Mouse (Mus musculus) cerebellum, postnatal 25 days (tissue): Measurements from ENCODE around the gene Scn1b.

Experiments
- DNase-seq, 2 experiments: peaks; one replicate each; pipeline ENCODE4 v3.0.0; 2021; ENCODE audit warnings: mixed read lengths in 2 of 2

Scn1b gene

DNA sequence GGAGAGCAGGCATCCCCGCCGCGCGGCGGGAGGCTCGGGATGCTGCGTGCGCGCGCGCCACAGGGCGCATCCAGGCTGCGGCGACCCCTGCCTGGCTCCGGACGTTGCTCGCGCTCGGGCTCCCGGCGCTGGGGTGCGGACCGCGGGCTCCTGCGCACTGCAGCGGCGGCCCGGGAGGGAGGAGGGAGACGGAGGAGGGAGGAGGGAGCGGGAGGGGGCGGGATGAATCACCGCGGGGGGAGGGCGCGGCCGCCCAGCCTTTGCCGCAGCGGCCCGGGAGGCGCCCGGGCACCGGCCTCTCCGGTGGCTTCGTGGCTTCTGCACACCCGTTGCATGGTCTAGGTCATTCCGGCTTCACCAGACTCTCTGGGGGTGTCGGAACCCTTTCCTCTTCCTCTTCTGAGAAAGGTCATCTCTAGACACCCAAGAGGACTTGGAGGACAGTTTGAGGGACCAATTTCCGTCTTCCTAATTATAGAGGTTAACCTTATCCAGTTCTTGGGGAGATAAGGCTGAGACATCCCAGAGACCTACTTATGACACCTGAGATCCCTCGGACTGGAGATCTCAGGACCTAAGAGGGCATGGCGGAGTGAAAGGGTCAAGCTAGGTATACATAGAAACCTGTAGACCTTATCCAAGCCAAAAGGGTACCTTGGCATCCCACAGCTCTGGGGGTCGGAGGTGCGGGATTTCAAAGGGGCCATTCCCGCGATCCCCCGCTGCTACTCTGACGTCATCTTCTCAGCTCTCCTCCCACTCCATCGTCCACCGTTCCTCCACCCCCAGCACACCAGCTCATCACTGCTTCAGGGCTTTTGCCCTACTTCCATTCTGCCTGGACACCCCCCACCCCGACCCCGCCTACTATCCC lies at the start of gene Scn1b:
Scn1b (minus strand) TSS at position 153 of the 874 bp plus-strand sequence.
- DNase-seq, result peak; percentile 87 to 93

DNA sequence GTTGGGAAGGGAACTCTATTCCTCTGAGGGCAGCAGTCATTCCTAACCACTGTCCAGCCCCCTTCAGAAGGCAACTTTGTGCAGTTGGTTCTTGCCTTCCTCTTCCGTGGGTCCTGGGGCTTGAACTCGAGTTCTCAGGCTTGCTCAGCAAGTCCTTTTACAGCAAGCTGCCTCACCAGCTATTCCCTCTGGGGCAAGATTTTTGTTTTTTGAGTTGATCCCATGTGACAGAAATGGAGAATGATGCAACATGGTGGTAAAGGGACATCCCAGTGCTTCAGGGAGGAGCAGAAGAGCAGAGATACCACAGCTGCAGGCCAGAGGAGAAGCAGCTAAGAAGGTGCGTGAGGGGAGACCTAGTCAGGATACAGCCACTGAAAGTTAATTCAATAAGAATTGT lies 48.3 kb upstream of the Scn1b start:
- no peak for DNase-seq

DNA sequence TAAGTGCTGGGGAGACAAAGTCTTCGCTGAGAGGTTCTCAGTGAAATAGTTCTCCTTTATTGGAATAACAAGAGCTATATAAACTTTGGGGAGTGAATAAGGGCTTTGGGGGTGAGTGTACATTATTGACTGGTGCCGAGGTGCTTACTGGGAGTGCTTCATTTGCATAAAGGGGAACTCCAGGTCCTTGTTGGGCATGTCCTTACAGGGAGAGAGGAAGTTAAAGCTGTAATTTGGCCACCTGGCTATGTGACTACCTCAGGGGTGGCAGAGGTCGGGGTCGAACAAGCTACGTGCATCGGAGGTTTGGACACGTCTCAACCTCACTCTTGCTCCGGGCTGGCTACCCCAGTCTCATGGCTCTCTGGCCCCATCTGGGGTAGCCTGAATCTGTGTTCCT lies 47.7 kb upstream of the Scn1b start:
- DNase-seq, result no peak

DNA sequence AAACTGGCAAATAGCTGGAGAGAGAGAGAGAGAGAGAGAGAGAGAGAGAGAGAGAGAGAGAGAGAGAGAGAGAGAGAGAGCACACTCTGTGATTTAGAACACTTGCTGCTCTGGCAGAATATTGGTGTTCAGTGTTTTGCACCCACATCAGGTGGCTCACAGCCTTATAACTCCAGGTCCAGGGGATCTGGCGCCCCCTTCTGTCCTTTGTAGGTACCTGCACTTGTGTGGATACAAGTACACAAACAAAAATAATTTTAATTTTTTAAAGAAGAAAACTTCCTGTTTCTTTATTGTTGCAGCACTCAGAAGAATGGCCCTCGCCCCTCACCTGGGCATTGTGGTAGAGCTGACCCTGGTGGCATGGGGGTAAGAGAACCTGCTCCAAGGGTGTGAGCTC lies 45.4 kb upstream of the Scn1b start:
- DNase-seq, result peak; percentile 38 to 67

DNA sequence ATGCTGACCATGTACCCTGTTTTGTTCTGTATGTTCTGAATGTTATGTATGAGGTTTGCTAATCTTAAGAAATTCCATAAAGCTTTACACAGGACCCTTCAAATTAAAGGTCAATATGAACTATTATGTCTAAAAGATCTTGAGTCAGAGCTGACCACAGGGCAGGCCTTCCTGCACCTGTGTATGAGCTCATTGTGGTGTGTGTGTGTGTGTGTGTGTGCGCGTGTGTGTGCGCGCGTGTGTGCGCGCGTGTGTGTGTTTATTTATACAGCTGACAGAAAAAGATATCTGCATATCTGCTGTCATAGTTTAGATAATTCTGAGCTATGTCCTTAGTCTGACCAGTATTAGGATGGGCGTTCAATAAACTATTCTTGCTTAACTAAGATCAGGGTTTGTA lies 43.7 kb upstream of the Scn1b start:
- no peak for DNase-seq

DNA sequence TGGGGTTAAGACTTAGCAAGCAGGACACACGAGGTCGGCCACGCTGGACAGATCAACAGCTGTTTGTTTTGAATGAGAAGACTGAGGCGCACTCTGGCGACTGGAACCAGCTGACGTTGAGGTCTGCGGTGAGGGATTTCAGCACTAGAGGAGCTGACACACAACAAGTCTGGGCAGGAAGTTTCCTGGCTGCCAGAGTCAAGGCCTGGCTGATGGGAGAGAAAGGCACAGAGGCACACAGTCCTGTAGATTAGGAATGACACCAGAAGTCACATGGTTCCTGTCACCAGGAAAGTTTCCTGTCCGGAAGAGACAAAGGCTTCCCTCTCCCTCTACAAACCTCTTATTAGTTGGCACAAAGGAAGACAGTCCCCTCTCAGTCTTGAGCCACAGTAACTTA lies 41.6 kb upstream of the Scn1b start:
- no peak for DNase-seq

DNA sequence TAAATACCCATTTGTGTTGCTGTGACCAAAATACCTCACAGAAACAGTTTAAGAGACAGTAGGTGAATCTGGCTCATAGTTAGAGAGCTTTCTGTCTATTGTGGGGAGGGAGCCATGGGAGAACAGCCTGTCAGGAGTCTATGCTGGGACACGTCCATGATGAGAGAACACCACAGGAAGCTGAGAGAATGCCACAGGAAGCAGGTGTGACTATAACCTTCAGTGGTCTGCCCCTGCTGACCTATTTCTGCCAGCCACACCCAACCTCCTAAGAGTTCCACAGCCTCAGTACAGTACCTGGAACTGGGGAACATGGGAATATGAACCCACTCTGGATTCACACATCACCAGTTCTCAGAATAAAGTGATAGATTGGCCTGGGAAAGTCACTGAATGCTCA lies 37.9 kb upstream of the Scn1b start:
- no peak for DNase-seq

DNA sequence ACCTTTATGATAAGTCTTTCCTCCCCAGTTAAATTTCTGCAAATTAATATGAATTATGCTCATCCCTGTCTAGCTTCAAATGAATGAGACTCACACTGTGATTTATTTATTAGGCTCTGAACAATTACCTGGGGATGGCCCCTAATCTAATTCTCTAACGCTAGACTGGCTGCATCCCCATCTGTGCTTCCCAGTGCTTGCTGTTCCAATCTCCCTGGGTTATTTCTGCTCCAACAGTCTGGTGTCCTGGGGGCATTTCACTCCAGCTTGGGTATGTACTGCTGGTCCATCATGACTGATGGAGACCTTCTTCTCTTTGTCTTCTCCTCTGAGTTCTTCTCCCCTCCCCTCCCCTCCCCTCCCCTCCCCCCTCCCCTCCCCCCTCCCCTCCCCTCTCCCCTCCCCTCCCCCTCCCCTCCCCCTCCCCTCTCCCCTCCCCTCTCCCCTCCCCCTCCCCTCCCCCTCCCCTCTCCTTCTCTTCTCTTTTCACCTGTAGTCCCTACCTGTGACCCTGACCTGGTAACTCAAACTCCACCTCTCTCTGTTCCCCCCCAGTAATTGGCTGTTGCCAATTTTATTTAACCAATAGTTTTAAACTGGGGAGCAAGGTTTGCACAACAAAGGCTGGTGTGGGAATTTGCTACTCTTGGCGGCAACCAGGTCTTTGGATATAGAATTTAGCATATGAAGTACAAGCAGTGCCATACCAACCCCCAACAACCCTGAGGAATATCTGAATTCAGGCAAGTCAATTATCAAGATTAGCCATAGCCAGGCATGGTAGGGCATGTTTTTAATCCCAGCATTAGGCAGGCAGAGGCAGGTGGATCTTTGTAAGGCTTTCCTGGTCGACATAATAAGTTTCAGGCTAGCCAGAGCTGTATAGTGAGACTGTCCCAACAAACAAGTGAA lies 37.1 kb upstream of the Scn1b start:
- no peak for DNase-seq

DNA sequence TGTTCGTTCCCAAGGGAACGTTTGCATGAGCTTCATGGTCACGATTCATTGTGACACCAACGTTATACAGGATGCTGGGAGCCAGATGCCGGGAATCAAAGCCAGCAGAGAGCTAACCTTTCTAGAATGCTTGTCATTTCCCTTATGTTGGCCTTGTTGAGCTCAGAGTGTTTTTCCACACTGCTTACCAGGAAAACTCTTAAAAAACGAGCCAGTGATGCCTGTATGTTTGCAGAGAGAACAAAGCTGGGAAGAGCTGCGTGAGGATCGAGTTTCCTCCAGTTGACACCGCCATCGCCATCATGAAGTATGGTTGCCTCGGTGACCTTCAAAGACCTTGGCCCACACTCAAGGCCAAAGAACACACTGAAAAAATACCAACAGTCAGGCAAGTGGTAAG lies 35.5 kb upstream of the Scn1b start:
- DNase-seq, result no peak

DNA sequence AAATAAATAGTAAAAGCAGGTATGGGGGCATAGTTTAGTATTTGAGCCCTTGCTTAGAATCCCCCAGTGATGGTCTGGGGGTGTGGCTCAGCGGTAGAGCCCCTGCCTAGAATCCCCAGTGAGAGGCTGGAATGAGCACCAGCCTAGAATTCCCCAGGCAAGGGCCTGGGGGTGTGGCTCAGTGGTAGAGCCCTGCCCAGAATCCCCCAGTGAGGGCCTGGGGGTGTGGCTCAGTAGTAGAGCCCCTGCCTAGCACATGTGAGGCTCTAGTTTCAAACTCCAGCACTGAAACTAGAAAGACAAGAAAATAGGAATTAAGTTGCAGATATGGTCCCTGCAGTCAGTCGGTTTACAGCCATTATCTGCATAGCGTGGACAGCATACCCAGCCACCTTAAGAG lies 35.0 kb upstream of the Scn1b start:
- DNase-seq, result no peak

DNA sequence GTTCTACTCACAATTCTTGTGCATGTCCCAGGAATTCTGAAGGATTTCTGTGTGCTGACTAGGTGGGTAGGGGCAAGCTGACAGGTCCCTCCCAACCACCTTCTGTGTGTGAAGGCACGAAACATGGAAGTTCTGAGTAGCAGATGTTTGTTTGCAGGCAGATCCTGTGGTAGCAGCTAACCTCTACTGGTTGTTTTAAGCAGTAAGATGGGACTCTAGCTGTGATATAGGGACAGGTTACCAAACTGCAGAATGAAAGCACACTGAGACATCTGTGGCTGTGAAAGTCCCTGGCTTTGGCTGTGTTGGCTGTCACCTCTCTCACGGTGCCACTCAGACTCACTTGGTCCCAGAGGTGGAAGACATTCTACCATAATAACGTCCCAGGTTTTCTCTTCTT lies 34.4 kb upstream of the Scn1b start:
- DNase-seq, result no peak

DNA sequence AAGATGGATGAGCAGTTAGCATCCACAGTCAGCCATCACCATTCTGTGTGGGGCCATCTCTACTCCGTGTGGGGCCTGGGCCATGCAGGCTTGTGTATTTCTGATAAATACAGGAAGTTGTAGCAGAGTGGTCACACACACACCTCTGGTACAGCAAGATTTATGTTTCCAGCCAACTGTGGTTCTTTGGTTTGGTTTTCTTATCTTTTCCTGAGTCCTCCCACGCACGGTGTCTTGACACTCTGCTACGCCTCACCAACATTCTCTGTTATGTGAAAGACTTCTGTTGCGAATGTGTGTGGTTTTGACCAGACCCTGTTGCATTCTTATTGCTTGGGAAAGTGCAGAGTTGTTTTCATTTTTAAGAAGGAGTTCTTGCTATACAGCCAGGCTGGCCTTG lies 34.0 kb upstream of the Scn1b start:
- DNase-seq, result no peak

DNA sequence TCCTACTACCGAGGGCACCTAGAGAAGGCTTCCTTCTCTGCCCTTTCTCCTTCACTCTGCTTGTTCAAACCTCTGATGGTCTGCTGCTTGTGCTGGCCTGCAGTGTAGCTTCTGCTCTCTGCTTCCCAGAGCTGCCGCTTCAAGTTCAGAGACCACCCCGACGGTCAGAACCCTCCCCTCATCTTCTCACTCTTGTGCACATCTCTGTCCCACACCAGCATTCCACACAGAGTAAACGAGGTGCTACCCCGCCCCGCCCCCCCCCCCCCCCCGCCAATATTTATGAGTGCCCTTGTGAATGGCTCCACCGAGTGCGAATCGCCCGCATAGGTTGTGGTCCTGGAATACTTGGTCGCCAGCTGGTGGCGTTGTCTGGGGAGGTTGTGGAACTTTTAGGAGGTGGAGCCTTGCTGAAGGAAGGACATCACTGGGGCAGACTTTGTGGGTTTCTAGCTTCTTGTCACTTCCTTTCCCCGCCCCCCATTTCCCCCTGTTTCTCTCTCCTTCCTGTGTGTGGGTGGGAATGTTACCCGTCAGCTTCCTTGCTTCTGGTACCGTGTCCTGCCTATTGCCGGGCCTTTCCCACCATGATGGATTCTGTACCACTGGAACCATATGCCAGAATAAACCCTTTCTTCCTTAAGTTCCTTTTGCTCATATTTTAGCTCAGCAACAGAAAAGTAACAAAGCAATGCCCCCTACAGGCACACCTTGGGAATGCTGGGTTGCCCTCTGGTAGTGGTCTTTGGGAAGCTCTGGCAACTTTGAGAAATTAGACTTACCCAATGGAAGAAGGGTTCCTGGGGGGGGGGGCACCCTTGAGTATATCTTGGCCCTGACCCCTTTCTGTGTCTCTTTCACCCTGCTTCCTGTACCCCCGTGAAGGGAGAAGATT lies 29.5 kb upstream of the Scn1b start:
- no peak for DNase-seq

DNA sequence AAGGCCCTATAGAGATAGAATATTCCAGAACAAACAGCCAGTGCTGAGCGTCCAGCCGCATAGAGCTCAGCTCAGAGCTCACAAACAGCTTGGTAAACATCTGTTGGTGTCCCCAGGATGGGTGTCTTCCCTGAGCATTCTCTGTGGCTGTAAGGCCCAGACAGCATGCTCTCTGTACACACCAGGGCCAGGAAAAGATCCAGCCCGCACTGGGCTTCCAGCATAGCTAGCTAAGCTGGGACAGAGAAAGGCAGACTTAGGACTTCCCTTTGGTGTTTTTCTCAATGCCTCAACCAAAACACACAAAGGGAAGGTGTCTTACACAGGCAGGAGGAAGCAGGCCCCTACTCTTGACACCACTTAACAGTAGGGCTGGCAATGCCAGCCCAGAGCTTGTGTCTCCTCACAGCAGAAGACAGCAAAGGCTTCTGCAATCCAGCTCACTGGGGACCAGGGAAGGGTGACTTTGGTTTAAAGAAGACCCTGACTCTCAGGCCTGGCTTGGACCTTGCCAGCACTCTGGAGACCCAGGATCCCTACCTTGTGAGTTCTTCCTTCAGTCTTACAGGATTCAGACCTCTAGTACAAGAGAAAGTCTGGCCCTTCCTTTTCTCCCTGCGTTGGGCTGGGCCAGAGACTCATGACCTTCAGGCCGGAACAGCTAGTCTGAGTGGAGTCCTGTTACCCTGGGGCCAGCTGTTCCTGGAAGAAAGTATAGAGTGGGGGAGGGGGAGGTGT lies 28.7 kb upstream of the Scn1b start, which contains the start of gene Gramd1a:
Gramd1a (minus strand) TSS at position 601 of the 738 bp plus-strand sequence.
- no peak for DNase-seq

DNA sequence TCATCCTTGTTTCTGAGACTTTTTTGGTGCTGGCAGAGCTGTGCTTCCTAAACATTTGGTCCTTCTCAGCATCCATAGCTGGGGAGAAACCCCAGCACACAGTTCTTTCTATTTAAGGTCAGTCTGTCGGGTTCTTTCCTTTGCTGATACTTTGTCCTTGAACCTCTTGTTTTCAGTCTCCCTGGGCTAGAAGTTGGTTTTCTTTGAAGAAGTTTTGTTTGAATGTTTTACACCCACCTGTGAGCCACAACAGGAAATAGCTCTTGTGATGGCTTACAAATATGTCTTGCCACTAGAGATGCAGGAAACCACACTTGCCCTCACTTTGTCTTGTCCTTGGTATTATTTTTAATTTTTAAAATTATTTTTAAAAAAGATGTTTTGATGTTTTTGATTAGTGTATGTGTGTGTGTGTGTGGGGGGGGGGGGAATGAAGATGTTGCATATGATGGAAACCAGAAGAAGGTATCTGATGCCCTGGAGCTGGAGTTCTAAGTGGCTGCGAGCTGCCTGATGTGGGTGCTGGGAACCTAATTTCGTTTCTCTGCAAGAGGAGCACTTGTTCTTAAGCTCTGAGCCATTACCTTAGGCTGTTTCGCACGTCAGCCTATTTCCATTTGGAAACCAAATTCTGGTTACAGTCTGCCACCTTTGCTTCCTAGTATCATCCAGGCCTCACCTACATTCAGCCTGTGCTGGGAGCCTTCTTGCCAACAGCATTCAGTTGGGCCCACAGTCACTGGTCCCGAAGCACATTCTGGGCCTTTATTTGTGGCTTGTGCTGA lies 26.9 kb upstream of the Scn1b start:
- DNase-seq, result no peak

DNA sequence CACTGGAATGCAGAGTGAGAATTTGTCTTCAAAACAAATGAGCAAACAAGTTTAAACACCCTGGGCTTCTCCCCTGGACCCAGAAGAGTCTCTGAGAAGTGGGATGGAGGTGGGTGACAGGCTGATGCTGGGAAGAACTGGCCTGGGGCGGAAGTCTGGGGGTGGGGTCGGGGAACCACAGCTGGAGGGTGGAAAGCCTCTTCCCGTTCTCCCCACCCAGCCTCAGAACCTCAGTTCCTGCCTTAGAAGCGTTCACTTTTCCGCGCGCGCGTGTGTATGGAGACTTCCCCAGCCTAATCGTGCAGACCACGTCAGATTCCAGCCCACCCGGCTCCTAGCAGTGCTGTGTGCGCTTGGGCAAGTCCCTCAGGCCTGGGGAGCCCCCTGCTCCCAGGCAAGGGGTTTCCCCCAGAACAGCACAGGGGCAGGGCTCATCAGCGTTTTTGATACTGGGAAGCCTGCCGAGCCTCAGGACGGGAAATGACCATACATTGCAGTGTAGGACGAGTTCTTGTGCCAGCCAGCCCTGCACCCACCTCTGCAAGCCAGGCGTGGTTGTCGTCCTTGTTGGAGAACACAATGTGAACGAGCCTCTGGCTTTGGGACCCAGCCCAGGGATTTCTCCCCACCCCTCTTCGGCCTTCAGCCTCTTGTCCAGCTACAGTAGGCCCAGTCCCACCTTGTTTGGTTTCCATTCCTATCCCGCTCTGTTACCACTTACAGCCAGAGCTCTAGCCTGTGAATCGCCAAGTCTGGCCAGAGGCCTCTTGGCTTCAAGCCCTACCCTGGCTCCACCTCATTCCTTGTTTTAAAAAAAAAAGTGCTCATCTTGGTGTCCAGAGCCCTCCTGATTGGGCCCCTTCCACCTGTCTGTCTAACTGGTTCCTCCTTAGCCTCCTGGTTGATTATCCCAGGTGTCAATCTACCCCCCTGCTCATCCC lies 24.8 kb upstream of the Scn1b start:
- DNase-seq, result peak; percentile 60 to 61

DNA sequence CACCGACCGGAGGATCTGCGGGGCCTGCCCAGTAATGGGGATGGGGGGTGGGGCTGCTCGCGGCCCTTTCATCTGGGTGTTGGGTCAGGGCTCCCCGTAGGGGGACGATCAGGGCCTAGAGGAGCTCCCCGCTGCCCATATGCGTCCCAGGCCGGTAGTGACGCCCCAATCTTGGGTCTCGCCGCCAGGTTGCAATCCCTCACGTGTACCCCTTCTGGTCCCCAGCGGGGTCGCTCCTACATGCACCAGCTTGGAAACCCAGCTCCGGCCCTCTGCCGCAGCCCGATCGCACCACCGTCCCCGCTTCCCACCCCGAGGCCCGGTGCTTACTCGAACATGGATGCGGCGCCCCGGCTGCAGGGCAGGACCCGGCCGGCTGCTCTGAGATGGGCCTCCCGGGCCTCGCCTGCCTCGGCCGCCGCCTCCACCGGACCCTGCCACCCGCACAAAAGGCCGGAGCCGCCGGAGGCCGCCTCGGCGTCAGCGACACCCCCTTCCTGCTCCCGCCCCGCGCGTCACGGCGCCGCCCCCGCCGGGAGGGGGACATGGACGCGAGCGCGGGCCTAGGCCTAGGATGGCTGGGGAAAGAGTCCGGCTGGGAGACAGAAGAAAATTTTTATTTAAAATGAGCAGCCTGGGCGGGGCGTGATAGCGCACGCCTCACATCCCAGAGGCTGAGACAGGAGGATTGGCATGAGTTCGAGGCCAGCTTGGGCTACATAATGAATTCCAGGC lies 23.9 kb upstream of the Scn1b start:
- DNase-seq, result peak; percentile 91 to 94

DNA sequence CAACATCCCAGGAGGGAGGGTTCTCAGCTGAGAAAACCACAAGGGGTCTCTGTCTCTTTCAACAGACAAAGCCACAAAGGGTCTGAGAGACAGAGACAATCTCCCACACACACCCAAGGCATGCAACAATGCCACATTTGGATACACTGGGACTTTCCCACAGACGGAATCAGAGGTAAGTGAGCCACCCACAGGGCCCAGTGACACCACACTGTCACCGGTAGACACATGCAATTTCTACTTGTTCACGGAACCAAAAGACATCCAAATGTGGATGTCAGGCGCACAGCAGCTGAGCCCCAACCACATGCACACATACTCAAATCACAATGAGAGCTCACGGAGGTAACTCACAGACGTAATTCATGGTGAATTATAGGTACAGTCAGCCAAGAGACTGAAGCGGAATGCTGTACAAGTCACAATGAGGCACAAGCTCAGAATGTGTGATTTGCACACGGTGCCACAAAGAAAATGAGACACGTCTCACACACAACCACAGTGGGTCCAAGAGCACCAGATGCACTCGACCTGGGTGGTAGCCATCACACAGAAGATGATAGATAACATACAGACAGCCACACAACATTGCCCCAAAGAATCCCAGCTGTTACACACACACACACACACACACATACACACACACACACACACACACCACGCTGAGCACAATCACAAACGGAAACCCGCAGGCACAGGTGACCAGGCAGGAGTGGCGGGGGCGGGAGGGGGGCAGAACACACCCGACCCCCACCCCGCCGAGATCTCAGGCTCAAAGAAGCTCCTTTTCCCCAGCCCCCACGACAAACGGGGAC lies 23.2 kb upstream of the Scn1b start:
- DNase-seq, result peak in 1 of 2 experiments; percentile 34
